13 mouse cellular contexts compared by ENCODE assay signal in the genomic region with DNA sequence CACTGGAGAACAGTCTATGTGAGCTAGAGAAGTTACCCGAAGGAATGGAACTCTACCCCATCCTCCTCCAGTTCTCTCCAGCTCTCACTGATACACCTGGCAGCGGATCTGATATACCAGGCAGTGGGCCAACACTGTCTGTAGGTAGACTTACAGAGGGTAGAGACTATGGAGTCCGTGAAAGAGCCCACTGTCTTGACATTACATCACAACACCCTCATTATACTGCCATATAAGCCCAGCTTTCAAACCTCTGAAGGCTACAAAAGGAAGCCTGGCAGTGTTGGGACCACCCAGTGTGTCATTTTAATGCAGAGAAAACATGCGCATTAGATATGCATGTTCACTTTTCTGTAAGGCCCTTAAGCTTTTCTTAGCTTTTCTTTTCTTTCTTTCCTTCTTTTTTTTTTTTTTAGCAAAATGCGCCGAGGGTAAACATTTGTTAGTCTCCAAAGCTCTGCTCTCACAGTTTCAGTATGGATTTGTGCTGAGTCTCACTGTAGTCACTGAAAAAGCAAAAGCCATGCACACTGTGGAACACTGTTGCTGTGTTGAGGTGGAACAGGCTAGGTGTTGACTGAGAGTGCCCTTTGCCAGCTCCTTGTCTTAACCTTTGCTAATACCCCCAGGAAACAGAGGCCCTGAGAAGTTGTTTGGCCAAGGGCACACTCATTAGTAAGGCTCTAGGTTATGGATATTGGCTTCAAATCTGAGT.
DNase-seq lines count a peak whose midpoint lies in the region; ATAC-seq and TF ChIP-seq lines count a peak whose summit lies in the region.
"Had no signal": no experiment of that assay in that cellular context is flagged by ENCODE, and none has a peak within 500 bp of the region (broad histone marks: within the 10 kb centered on the region; RNA-seq: fewer than 3 reads in every experiment).

No protein-coding gene starts in this region.

- no peaks in the 10 kb centered on the region for H3K36me3 ChIP-seq in midbrain, embryonic 11.5 days (ENCODE audit: control insufficient read depth, insufficient read depth, low read length)
- H3K36me3 ChIP-seq in midbrain, embryonic 10.5 days, result no peaks in the 10 kb centered on the region
- H3K36me3 ChIP-seq in hindbrain, embryonic 15.5 days, result no peaks in the 10 kb centered on the region
- H3K36me3 ChIP-seq in midbrain, embryonic 15.5 days (replicated peaks), result no peaks in the 10 kb centered on the region
- no peaks in the 10 kb centered on the region for H3K36me3 ChIP-seq in stomach, postnatal 0 days (ENCODE audit: control insufficient read depth, insufficient read depth, low read length)
- H3K36me3 ChIP-seq: lung, embryonic 15.5 days had no signal

- no peaks in the 10 kb centered on the region for H3K27me3 ChIP-seq in midbrain, embryonic 11.5 days (ENCODE audit: control insufficient read depth, insufficient read depth, low read length)
- H3K27me3 ChIP-seq in midbrain, embryonic 10.5 days (ENCODE audit: low read depth, poor library complexity, severe bottlenecking), result peaks cover 18% of the 10 kb centered on the region
- no peaks in the 10 kb centered on the region for H3K27me3 ChIP-seq in hindbrain, embryonic 15.5 days
- H3K27me3 ChIP-seq in midbrain, embryonic 15.5 days (replicated peaks), result no peaks in the 10 kb centered on the region
- no peaks in the 10 kb centered on the region for H3K27me3 ChIP-seq in stomach, postnatal 0 days (ENCODE audit: control insufficient read depth, insufficient read depth, low read length)

- DNase-seq in midbrain, embryonic 11.5 days (ENCODE audit: low spot score, missing footprints), result peak; percentile 77
- no peak for DNase-seq in midbrain, embryonic 10.5 days (ENCODE audit: low spot score)
- peak; percentile 90 for DNase-seq in brain, embryonic 14.5 days (ENCODE audit: low read depth)
- no peak for DNase-seq in stomach, postnatal 0 days (ENCODE audit: low spot score)
- no peak for DNase-seq in testis, postnatal 14 days (ENCODE audit: low spot score)
- DNase-seq: adrenal gland, adult 8-10 months; cerebellum, postnatal 25 days; kidney, postnatal 4 days; thymus, postnatal 14 days had no signal

- no peak overlapping the region for H3K9ac ChIP-seq in midbrain, embryonic 11.5 days (ENCODE audit: low read length)
- no peak overlapping the region for H3K9ac ChIP-seq in hindbrain, embryonic 15.5 days
- no peak overlapping the region for H3K9ac ChIP-seq in midbrain, embryonic 15.5 days
- H3K9ac ChIP-seq in stomach, postnatal 0 days (ENCODE audit: low read length), result no peak overlapping the region
- H3K9ac ChIP-seq: lung, embryonic 15.5 days had no signal

- no peaks in the 10 kb centered on the region for H3K9me3 ChIP-seq in midbrain, embryonic 11.5 days (ENCODE audit: control insufficient read depth, low read length)
- no peaks in the 10 kb centered on the region for H3K9me3 ChIP-seq in midbrain, embryonic 10.5 days (replicated peaks)
- H3K9me3 ChIP-seq in hindbrain, embryonic 15.5 days, result no peaks in the 10 kb centered on the region
- no peaks in the 10 kb centered on the region for H3K9me3 ChIP-seq in midbrain, embryonic 15.5 days
- H3K9me3 ChIP-seq in stomach, postnatal 0 days (ENCODE audit: control insufficient read depth, low read length), result no peaks in the 10 kb centered on the region
- H3K9me3 ChIP-seq: lung, embryonic 15.5 days had no signal

- no peak for TF ChIP-seq CTCF in brain, embryonic 14.5 days (IDR thresholded peaks at IDR 0.05; ENCODE audit: borderline replicate concordance, extremely low read depth, insufficient read depth, insufficient read length)
- no peak for TF ChIP-seq CTCF in stomach, postnatal 0 days (IDR thresholded peaks at IDR 0.05; ENCODE audit: low read depth)

- TF ChIP-seq POLR2A in brain, embryonic 14.5 days (IDR thresholded peaks at IDR 0.05; ENCODE audit: borderline replicate concordance, extremely low read depth, insufficient read depth, insufficient read length, poor library complexity, severe bottlenecking), result no peak

- no peak overlapping the region for H3K27ac ChIP-seq in midbrain, embryonic 11.5 days (ENCODE audit: low read depth, low read length)
- no peak overlapping the region for H3K27ac ChIP-seq in midbrain, embryonic 10.5 days (replicated peaks)
- H3K27ac ChIP-seq in hindbrain, embryonic 15.5 days (replicated peaks), result no peak overlapping the region
- H3K27ac ChIP-seq in midbrain, embryonic 15.5 days, result no peak overlapping the region
- H3K27ac ChIP-seq in stomach, postnatal 0 days (replicated peaks), result no peak overlapping the region
- H3K27ac ChIP-seq: lung, embryonic 15.5 days had no signal

- WGBS in midbrain, embryonic 11.5 days, result 32% methylated on average over 6 of the region's 6 CpGs
- WGBS in midbrain, embryonic 10.5 days, result 41% methylated on average over 6 of the region's 6 CpGs
- WGBS in hindbrain, embryonic 15.5 days, result 22% methylated on average over 6 of the region's 6 CpGs
- 21% methylated on average over 6 of the region's 6 CpGs for WGBS in midbrain, embryonic 15.5 days
- WGBS in stomach, postnatal 0 days, result 68% methylated on average over 6 of the region's 6 CpGs

- H3K4me1 ChIP-seq in midbrain, embryonic 11.5 days (ENCODE audit: control insufficient read depth, insufficient read depth, low read length), result peaks cover 7% of the 10 kb centered on the region
- peaks cover 40% of the 10 kb centered on the region for H3K4me1 ChIP-seq in midbrain, embryonic 10.5 days
- peaks cover 20% of the 10 kb centered on the region for H3K4me1 ChIP-seq in hindbrain, embryonic 15.5 days (replicated peaks)
- peaks cover 19% of the 10 kb centered on the region for H3K4me1 ChIP-seq in midbrain, embryonic 15.5 days
- H3K4me1 ChIP-seq in stomach, postnatal 0 days (replicated peaks; ENCODE audit: control insufficient read depth, insufficient read depth), result no peaks in the 10 kb centered on the region
- H3K4me1 ChIP-seq: lung, embryonic 15.5 days had no signal

- peak; percentile 63; the same call in 1 of the 2 replicates for ATAC-seq in midbrain, embryonic 11.5 days (ENCODE audit: low FRiP score)
- peak; percentile 59 for ATAC-seq in hindbrain, embryonic 15.5 days (ENCODE audit: low FRiP score, low read depth)
- peak; percentile 45 for ATAC-seq in midbrain, embryonic 15.5 days (replicated peaks)
- ATAC-seq in stomach, postnatal 0 days (ENCODE audit: low FRiP score, low TSS enrichment), result no peak
- ATAC-seq: inflammation-experienced regulatory T-cells, adult 6 months had no signal

- no peak overlapping the region for H3K4me3 ChIP-seq in midbrain, embryonic 11.5 days (ENCODE audit: low read depth, low read length)
- no peak overlapping the region for H3K4me3 ChIP-seq in midbrain, embryonic 10.5 days
- no peak overlapping the region for H3K4me3 ChIP-seq in hindbrain, embryonic 15.5 days
- H3K4me3 ChIP-seq in midbrain, embryonic 15.5 days, result no peak overlapping the region
- H3K4me3 ChIP-seq in stomach, postnatal 0 days (ENCODE audit: low read depth, low read length), result no peak overlapping the region
- H3K4me3 ChIP-seq: lung, embryonic 15.5 days had no signal

- TF ChIP-seq EP300 in stomach, postnatal 0 days (optimal IDR thresholded peaks at IDR 0.05), result no peak

- H3K4me2 ChIP-seq in midbrain, embryonic 11.5 days, result no peak overlapping the region
- no peak overlapping the region for H3K4me2 ChIP-seq in hindbrain, embryonic 15.5 days
- no peak overlapping the region for H3K4me2 ChIP-seq in midbrain, embryonic 15.5 days
- H3K4me2 ChIP-seq in stomach, postnatal 0 days (replicated peaks; ENCODE audit: low read depth), result no peak overlapping the region
- H3K4me2 ChIP-seq: lung, embryonic 15.5 days had no signal

Comparison
In these comparisons a context has a peak if more than half of its experiments do, and no peak if none do; other contexts are left out.
1. DNase-seq: peak in midbrain, embryonic 11.5 days (single experiment) and brain, embryonic 14.5 days (single experiment); none in midbrain, embryonic 10.5 days (single experiment), stomach, postnatal 0 days (single experiment) and testis, postnatal 14 days (single experiment).